Mouse (Mus musculus) forebrain, embryonic 11.5 days (tissue): ENCODE results near the gene Lrrc43. TPM values are rescaled to one million over a fixed set of nuclear protein-coding genes. Genes with fewer than 3 reads are reported as not detected.
"Not testable (repeated sequence)": the region's sequence is repeated elsewhere in the genome, so short reads cannot be mapped to it uniquely, and the experiment has no call there.

Experiments used
- ATAC-seq: fragments of 200-750 bp; cut with Nextera tagmentation; replicated peaks from 2 replicates; pipeline ENCODE4 v1.8.0; 2017; ENCODE audit warnings: moderate TSS enrichment; ENCODE audit not compliant: low FRiP score
- DNase-seq: peaks from one replicate; pipeline ENCODE4 v3.0.0-alpha.2; 2017; ENCODE audit warnings: low spot score
- H3K27ac ChIP-seq: fragments of 300-500 bp; sonication (generic); 2 replicates; pipeline ENCODE4 v1.5.1; 2014; ENCODE audit warnings: low read depth, low read length
- H3K27me3 ChIP-seq: fragments of 300-500 bp; sonication (generic); 2 replicates; pipeline ENCODE4 v1.6.1; 2014; ENCODE audit warnings: mild to moderate bottlenecking, low read length, mixed read lengths; ENCODE audit not compliant: control insufficient read depth, insufficient read depth
- H3K36me3 ChIP-seq: fragments of 300-500 bp; sonication (generic); 2 replicates; pipeline ENCODE4 v1.6.1; 2014; ENCODE audit warnings: mild to moderate bottlenecking, low read length, moderate library complexity, mixed read lengths; ENCODE audit not compliant: control insufficient read depth, insufficient read depth
- H3K4me1 ChIP-seq: fragments of 300-500 bp; sonication (generic); replicated peaks from 2 replicates; pipeline ENCODE4 v1.6.1; 2014; ENCODE audit warnings: low read length, mixed read lengths; ENCODE audit not compliant: control insufficient read depth, insufficient read depth
- H3K4me2 ChIP-seq: fragments of 300-500 bp; sonication (generic); 2 replicates; pipeline ENCODE4 v1.6.1; 2014; ENCODE audit warnings: low read depth, mild to moderate bottlenecking, low read length, moderate library complexity, mixed read lengths; ENCODE audit not compliant: severe bottlenecking
- H3K4me3 ChIP-seq: fragments of 300-500 bp; sonication (generic); 2 replicates; pipeline ENCODE4 v1.5.1; 2014; ENCODE audit warnings: low read depth, low read length
- H3K9ac ChIP-seq: fragments of 300-500 bp; sonication (generic); 2 replicates; pipeline ENCODE4 v1.6.1; 2014; ENCODE audit warnings: low read length
- H3K9me3 ChIP-seq: fragments of 300-500 bp; sonication (generic); 2 replicates; pipeline ENCODE4 v1.6.1; 2016; ENCODE audit warnings: low read length, mixed read lengths; ENCODE audit not compliant: control insufficient read depth
- WGBS: fragments of 180-500 bp; shearing (Covaris S2); extraction: QIAGEN DNeasy Blood & Tissue Kit; methylation state at CpG from one replicate; pipeline ENCODE4 v1.1.7; 2014; 5-methylcytosine and 5-hydroxymethylcytosine counted together
- polyA plus RNA-seq: library from polyadenylated mRNA; unstranded; fragments of >200 nt; fragmentation: Nextera tagmentation; extraction: Ambion mirVana; gene quantifications from 2 replicates; pipeline ENCODE4 v1.2.1, GENCODE M21; 2014

The Lrrc43 gene
- polyA plus RNA-seq, 1 experiment from 2014 or later: not detected

DNA sequence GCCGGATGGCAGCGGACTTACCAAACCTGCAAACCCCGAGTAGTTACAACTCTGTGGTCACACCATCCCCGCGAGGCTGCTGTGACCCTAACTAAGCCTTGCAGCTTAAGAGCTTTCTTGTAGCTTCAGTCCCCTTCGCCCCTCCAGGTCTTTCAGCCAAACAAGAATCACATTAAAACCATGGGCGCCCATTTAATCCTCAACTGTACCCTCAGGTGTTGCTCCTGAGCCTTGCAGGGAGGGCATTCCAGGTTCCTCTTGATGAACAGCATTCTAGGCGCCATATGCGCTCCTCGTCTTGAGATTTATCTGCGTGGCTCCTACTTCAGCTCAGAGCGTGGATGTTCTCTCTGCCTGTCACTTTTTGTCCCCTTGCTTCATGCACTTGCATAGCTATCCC, 19.8 kb downstream of the Lrrc43 start:
- DNase-seq (no peak), ATAC-seq (no peak)
- peak overlapping the region; percentile 48 for H3K4me3 ChIP-seq
- H3K4me1 ChIP-seq: peaks cover 2% of the 10 kb centered on the region; the same call in 1 of the 2 replicates
- no peaks in the 10 kb centered on the region for H3K9me3 ChIP-seq
- 8% methylated on average over 12 of the region's 12 CpGs for WGBS
- H3K36me3 ChIP-seq: no peaks in the 10 kb centered on the region
- H3K9ac ChIP-seq: peak overlapping the region; percentile 68
- H3K27ac ChIP-seq: no peak overlapping the region
- H3K27me3 ChIP-seq: no peaks in the 10 kb centered on the region
- H3K4me2 ChIP-seq: peak overlapping the region; percentile 71

DNA sequence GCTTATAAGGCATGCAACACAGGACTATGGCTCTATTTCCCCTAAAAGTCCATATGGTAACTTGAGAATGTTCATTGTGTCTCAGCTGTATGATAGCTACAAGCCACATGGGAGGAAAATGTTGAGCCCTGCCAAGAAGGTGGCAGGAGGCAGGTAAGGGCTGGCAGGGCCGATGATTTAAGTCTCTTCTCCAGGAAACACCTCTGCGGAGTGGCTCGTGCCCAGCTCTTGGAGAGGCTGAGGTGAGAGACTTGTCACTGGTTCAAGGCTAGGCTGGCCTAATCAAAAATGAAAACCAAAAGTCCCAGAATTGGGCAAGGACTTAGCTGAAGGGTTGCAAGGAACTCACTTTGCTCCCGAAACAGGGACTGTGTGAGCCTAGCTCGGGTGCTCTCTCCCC, 21.1 kb downstream of the Lrrc43 start, which contains the start of gene B3gnt4:
TSS of gene B3gnt4 (plus strand) at position 301 of the 400 bp plus-strand sequence.
- ATAC-seq: no peak
- 90% methylated on average over 5 of the region's 5 CpGs for WGBS
- H3K9me3 ChIP-seq: no peaks in the 10 kb centered on the region
- peaks cover 2% of the 10 kb centered on the region; the same call in 1 of the 2 replicates for H3K4me1 ChIP-seq
- no peak within 1 kb of the TSS for H3K27ac ChIP-seq
- peak within 1 kb of the TSS; percentile 71; the same call in 1 of the 2 replicates for H3K4me2 ChIP-seq
- no peak within 1 kb of the TSS for H3K4me3 ChIP-seq
- no peaks in the 10 kb centered on the region for H3K36me3 ChIP-seq
- H3K27me3 ChIP-seq: no peaks in the 10 kb centered on the region
- H3K9ac ChIP-seq: no peak within 1 kb of the TSS
- DNase-seq: no peak

DNA sequence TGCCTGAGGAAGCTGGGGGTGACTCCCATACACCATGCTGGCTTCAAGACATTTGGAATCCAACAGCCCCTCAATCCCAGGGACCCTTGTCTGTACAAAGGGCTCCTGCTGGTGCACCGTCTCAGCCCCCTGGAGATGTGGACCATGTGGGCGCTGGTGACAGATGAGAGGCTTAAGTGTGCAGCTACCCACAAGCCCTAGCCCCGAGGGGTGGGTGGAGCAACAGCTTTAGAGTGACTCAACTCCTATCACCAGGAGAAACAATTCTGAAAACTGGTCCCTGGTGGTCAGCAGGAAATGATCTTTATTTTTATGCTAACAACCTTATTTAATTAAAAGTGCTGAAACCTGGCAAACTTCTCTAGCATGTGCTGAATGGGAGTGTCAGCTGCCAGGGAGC, 22.3 kb downstream of the Lrrc43 start:
- not testable (repeated sequence) for DNase-seq, H3K36me3 ChIP-seq
- WGBS: 76% methylated on average over 3 of the region's 3 CpGs

DNA sequence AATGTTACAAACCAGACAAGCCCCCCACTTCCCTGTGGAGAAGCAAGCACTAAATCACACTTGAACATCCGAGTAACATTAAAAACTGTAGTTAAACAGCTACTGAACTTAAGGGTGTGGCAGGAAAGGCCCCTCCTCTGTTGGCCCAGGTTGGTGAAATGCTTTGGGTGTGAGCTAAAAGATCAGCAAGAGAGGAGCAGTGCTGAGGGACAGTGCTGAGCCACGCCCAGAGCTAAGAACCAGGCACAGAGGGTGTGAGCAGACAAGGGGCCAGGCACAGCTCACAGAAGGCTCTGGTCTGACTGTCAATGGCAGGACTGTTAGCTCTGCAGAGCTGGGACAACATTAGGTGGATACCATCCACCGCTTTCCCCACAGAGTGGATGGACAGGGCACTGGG, 23.0 kb downstream of the Lrrc43 start:
- H3K36me3 ChIP-seq: no peaks in the 10 kb centered on the region
- WGBS: 79% methylated on average over 3 of the region's 3 CpGs

More for the DNA sequence above, 22.3 kb downstream of the Lrrc43 start:
- H3K9ac ChIP-seq, H3K27ac ChIP-seq, H3K9me3 ChIP-seq, ATAC-seq, H3K27me3 ChIP-seq, H3K4me2 ChIP-seq, H3K4me1 ChIP-seq, H3K4me3 ChIP-seq: not testable (repeated sequence)

DNA sequence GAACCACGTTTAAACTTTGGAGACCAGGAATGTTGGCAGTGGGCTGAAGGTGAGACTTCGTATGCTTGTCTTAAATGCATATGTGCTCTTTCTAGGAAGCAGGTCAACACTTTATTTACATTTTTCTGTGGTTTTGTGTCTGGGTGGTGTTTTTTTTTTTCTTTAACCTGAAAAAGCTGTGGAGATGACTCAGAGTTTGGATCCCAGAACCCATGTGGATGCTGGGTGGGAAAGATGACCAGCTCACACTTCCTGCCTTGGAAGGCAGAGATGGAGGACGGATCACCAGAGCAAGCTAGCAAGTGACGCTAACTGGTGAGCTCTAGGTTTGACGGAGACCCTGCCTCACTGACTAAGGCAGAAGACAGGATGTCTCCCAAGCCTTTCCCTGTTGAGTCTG, 25.8 kb downstream of the Lrrc43 start:
- no peak for ATAC-seq
- WGBS: 92% methylated on average over 5 of the region's 5 CpGs

More for the DNA sequence above, 23.0 kb downstream of the Lrrc43 start:
- no peak overlapping the region for H3K9ac ChIP-seq
- no peaks in the 10 kb centered on the region for H3K27me3 ChIP-seq
- DNase-seq: no peak
- no peak for ATAC-seq
- no peaks in the 10 kb centered on the region for H3K9me3 ChIP-seq
- peaks cover 2% of the 10 kb centered on the region; the same call in 1 of the 2 replicates for H3K4me1 ChIP-seq
- no peak overlapping the region for H3K4me3 ChIP-seq
- no peak overlapping the region for H3K4me2 ChIP-seq
- H3K27ac ChIP-seq: no peak overlapping the region

DNA sequence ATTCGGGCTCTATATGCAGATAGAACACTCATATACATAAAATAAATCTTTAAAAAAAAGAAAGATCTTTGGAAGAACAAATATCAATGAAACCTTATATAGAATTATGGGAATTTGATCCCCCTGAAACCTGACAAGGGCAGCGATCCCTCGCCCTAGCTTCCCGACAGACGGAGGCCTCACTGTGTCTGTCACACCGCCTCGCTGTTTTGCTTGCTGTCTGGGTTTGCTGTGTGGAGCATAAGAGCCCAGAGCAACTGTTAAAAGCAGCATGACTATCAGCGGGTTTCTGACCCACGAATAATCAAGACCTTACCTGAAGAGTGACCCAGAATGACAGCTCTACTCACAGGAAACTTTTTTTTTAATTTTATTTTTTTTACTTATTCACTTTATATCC, 31.6 kb downstream of the Lrrc43 start:
- H3K27me3 ChIP-seq: no peaks in the 10 kb centered on the region
- H3K4me2 ChIP-seq: no peak overlapping the region
- no peak overlapping the region for H3K4me3 ChIP-seq
- peaks cover 9% of the 10 kb centered on the region for H3K4me1 ChIP-seq
- WGBS: 91% methylated on average over 9 of the region's 9 CpGs
- no peaks in the 10 kb centered on the region for H3K9me3 ChIP-seq
- ATAC-seq (no peak), DNase-seq (peak; percentile 18)
- H3K9ac ChIP-seq: no peak overlapping the region
- no peak overlapping the region for H3K27ac ChIP-seq
- no peaks in the 10 kb centered on the region for H3K36me3 ChIP-seq

More for the DNA sequence above, 25.8 kb downstream of the Lrrc43 start:
- Histone ChIP-seq H3K9ac (no peak overlapping the region), H3K4me1 (no peaks in the 10 kb centered on the region), H3K9me3 (no peaks in the 10 kb centered on the region), H3K27ac (no peak overlapping the region), H3K4me2 (no peak overlapping the region), H3K36me3 (no peaks in the 10 kb centered on the region), H3K4me3 (no peak overlapping the region), H3K27me3 (no peaks in the 10 kb centered on the region)
- no peak for DNase-seq

DNA sequence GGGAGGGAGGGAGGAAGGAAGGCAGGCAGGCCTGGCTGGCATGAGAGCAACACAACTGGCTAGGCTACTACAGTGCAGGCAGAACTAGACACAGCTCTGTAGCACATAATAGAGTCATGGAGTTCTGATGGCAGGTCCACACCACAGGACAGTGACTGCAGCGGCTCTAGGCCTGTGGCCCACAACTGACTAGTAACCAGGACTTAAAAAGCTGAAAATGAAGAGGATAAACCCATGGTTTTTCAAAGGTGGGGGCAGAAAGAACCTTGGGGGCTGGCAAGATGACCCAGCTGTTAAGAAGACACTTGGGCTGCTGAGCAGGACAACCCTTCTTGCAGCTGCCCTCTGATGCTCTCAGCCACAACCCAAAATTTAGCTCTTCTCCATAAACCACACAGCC, 32.5 kb downstream of the Lrrc43 start:
- H3K4me1 ChIP-seq: peaks cover 9% of the 10 kb centered on the region
- peak; percentile 20 for DNase-seq
- H3K36me3 ChIP-seq: no peaks in the 10 kb centered on the region
- no peak for ATAC-seq
- no peaks in the 10 kb centered on the region for H3K9me3 ChIP-seq
- WGBS: 82% methylated on average over 1 of the region's 1 CpGs
- no peak overlapping the region for H3K27ac ChIP-seq
- H3K4me2 ChIP-seq: no peak overlapping the region
- H3K9ac ChIP-seq: no peak overlapping the region
- H3K4me3 ChIP-seq: no peak overlapping the region
- H3K27me3 ChIP-seq: no peaks in the 10 kb centered on the region

DNA sequence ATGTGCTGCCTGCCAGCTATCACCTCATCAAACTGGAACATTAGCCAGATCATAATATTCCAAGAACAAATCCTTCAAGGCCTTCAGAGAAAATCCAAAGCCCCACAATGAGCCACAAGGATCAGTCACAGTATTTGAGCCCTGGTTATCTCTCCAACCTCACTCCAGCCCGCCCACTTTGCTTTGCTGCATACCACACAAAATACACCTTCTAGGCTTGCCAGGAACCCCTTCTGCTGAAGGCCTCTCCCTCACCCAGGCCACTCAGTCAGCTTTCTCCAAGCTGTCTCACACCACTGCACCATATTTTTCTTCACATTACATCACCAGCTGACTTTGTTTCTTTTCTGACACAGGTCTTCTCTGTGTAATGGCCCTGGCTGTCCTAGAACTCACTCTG, 33.1 kb downstream of the Lrrc43 start:
- DNase-seq: peak; percentile 39
- Histone ChIP-seq H3K9me3 (no peaks in the 10 kb centered on the region), H3K4me1 (peaks cover 9% of the 10 kb centered on the region), H3K27ac (no peak overlapping the region), H3K4me3 (no peak overlapping the region), H3K4me2 (no peak overlapping the region), H3K27me3 (no peaks in the 10 kb centered on the region), H3K36me3 (no peaks in the 10 kb centered on the region), H3K9ac (no peak overlapping the region)
- ATAC-seq: no peak
- WGBS: 81% methylated on average over 1 of the region's 1 CpGs

DNA sequence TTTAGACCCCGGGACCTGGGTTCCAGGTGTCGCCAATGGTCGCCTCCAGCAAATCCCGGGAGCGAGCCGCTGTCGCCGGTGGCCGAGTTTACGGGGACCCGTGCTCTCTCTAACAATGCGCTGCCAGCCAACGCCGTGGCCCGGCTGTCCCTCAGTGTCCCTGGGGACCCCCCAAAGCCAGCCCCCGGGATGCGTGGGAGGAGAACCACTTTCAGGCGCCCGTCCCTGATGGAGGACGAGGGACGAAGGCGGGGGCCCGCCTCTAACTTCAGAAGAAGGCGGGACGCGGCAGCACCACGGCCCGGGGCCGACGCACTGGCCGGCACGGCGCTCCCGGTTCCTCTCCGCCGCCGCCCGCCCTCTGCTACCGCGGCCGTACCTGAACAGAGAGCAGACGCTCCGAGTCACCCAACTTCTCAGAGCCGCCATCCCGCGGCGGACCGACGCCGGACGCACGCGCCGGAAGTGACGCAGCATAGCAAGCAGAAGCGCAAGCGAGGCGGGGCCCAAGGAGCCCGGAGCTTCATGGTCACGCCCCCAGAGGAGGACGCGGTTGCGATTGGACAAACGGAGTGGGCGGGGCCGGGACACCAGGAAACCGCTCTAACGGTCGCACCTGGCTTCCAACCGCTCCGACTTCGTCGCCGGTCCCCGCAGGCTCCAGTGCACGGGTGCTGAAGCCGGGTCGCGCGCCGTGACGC, 34.7 kb downstream of the Lrrc43 start, which contains the start of gene Diablo:
TSS of gene Diablo (minus strand) at position 485 of the 701 bp plus-strand sequence.
- H3K4me2 ChIP-seq: peak within 1 kb of the TSS; percentile 93
- H3K9ac ChIP-seq: peak within 1 kb of the TSS; percentile 87
- no peaks in the 10 kb centered on the region for H3K9me3 ChIP-seq
- H3K27ac ChIP-seq: peak within 1 kb of the TSS; percentile 27; the same call in 1 of the 2 replicates
- under 1% methylated on average over 70 of the region's 82 CpGs for WGBS
- H3K27me3 ChIP-seq: no peaks in the 10 kb centered on the region
- peaks cover 9% of the 10 kb centered on the region for H3K4me1 ChIP-seq
- H3K36me3 ChIP-seq: no peaks in the 10 kb centered on the region
- peak; percentile 98 for ATAC-seq
- peak within 1 kb of the TSS; percentile 90 for H3K4me3 ChIP-seq
- DNase-seq: peak; percentile 99
